Mouse (Mus musculus) neutrophil, adult 59 days (primary cell): Measurements from ENCODE around the gene Gm17571. TPM values are rescaled to one million over a fixed set of nuclear protein-coding genes. Genes with fewer than 3 reads are reported as not detected.

Source experiments
- total RNA-seq, 2 experiments: library from RNA; stranded (reverse); gene quantifications; 1 replicate in 1 of 2; 2 replicates in 1 of 2; pipeline ENCODE4 v1.2.4; 2023

The Gm17571 gene
- not detected for total RNA-seq

DNA sequence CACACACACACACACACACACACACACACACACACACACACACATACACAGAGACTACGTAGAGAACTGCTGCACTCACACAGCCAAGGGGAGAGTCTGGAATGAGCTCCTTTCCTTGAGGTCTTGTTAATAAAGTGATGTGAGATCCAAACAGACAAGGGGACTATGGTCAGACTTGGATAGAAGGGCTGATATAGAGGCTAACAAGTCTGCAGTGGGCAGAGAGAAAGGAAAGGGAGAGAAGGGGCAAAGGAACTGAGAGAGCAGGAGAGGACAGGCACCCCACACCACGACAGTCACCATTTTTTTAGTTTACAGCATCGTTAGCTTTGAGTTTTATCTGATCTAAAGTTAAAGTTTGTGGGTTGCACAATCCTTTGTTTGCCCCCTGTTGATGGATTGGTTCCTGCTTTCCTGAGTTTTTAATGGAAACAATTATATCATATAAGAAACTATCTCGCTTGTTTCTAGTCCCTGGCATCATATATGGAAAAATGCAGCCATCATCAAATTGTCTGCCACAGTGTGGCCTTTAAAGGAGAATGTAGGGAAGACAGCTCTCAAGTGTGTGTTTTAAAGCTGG, at the start of gene Gm17571:
TSS of gene Gm17571 (minus strand) at position 51 of the 583 bp plus-strand sequence.

Other genes with a start within 250 kb of the Gm17571 start
- gene Jrkl, start 200.9 kb downstream of the Gm17571 start, total RNA-seq, result 10 to 100 TPM; 11.4 to 12.7 TPM
- gene Ccdc82, start 199.8 kb downstream of the Gm17571 start, total RNA-seq, result 10 to 100 TPM; 35.3 to 35.9 TPM
- gene Maml2, start 148.8 kb downstream of the Gm17571 start, total RNA-seq, result 1 to 10 TPM in 1 of 2 experiments, under 1 TPM in 1; 0.98 to 1.7 TPM